Mouse (Mus musculus) stomach, postnatal 0 days (tissue): ENCODE data around the gene Pakap.

Source experiments
- CTCF ChIP-seq: IDR thresholded peaks from 2 replicates; pipeline ENCODE4 v1.5.1; 2016; ENCODE audit warnings: antibody characterized with exemption, low read depth, mild to moderate bottlenecking, moderate library complexity
- EP300 ChIP-seq: optimal IDR thresholded peaks from 2 replicates; pipeline ENCODE3; 2016; ENCODE audit warnings: antibody characterized with exemption

GRCm38 (mm10) chr4:57846381-57846990, 278.5 kb downstream of the Pakap start:
- no peak for TF ChIP-seq EP300
- no peak for TF ChIP-seq CTCF
